Mouse (Mus musculus): Measurements from ENCODE around the gene Zfand2a.

DNA sequence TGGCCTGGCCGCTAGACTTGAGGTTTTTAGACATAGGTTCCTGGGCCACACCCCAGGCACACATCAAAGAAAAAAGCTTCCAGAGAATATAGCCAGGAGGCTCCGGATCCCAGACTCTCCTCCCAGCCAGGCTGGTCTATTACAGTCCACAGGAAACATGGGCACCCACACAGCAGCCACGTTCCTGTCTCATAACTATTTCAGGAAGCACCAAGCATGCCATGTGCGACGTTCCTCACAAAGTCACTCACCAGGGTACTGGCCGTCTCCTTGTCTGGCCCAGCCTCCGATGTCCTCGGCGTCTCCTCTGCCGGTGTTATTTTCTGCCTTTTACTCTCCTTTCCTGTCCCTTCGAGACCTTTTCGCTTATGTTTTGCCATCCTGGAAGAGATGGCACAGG lies 29.2 kb downstream of the Zfand2a start:
- TF ChIP-seq CTCF (IDR thresholded peaks at IDR 0.05; ENCODE audit: low read depth, low read length) (no peak), TAL1 (conservative IDR thresholded peaks at IDR 0.05; ENCODE audit: low read depth, low read length) (no peak), GATA1 (IDR thresholded peaks at IDR 0.05; ENCODE audit: borderline replicate concordance, low read length) (no peak)
